Mouse (Mus musculus) ES-Bruce4 (cell line): ENCODE data around the gene Man2b1.

Experiments
- CTCF ChIP-seq: IDR thresholded peaks from one replicate; pipeline ENCODE4 v1.8.1; 2011; ENCODE audit warnings: low read depth, low read length
- POLR2A ChIP-seq: IDR thresholded peaks from one replicate; pipeline ENCODE4 v1.8.1; 2011; ENCODE audit warnings: low read length; ENCODE audit not compliant: insufficient read depth

DNA sequence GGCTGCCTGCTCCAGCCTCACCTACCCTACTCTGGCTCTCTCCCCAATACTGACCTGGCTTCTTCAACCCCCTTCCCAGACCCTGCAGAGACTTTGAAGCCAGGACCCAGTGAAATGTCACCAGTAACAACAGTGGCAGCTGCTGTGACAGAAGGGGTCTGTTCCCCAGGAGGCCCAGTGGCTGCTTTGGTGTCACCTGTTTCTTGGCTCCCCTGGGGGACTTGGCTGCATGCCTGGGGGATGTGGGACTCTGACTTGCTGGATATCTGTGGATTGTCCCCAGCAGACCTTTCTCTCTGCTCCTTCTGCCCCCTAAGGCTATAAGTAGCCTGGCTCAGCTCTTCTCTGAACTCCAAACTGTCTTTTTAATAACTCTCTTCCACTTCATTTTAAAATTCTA, 15.1 kb upstream of the Man2b1 start, which contains the start of gene Gm5741:
- TF ChIP-seq POLR2A, result no peak
- no peak for TF ChIP-seq CTCF
